Mouse (Mus musculus) limb, embryonic 14.5 days (tissue): Measurements from ENCODE around the gene Rai14. TPM values are rescaled to one million over a fixed set of nuclear protein-coding genes. Genes with fewer than 3 reads are reported as not detected.
A peak's percentile ranks its signal among the peaks of the same experiment; 100 is the strongest.

Source experiments
- ATAC-seq: fragments of 200-750 bp; cut with Nextera tagmentation; 2 replicates; pipeline ENCODE4 v1.8.0; 2017; ENCODE audit warnings: low read depth, moderate number of reproducible peaks, moderate TSS enrichment; ENCODE audit not compliant: low FRiP score
- DNase-seq: peaks from one replicate; pipeline ENCODE4 v3.0.0-alpha.2; 2015; ENCODE audit warnings: low spot score
- H3K27ac ChIP-seq: fragments of 300-500 bp; sonication (generic); replicated peaks from 2 replicates; pipeline ENCODE4 v1.5.1; 2014; ENCODE audit warnings: low read depth, mild to moderate bottlenecking, low read length, moderate library complexity, mixed read lengths
- H3K27me3 ChIP-seq: fragments of 300-500 bp; sonication (generic); 2 replicates; pipeline ENCODE4 v1.6.1; 2014; ENCODE audit warnings: low read length, mixed read lengths; ENCODE audit not compliant: control insufficient read depth, insufficient read depth
- H3K36me3 ChIP-seq: fragments of 300-500 bp; sonication (generic); 2 replicates; pipeline ENCODE4 v1.6.1; 2014; ENCODE audit warnings: mild to moderate bottlenecking, low read length, moderate library complexity, mixed read lengths; ENCODE audit not compliant: control insufficient read depth, insufficient read depth
- H3K4me1 ChIP-seq: fragments of 300-500 bp; sonication (generic); 2 replicates; pipeline ENCODE4 v1.6.1; 2014; ENCODE audit warnings: antibody characterized with exemption, low read length, mixed read lengths; ENCODE audit not compliant: control insufficient read depth, insufficient read depth
- H3K4me2 ChIP-seq: fragments of 300-500 bp; sonication (generic); replicated peaks from 2 replicates; pipeline ENCODE4 v1.6.1; 2014; ENCODE audit warnings: low read depth, mild to moderate bottlenecking, low read length, moderate library complexity; ENCODE audit not compliant: severe bottlenecking
- H3K4me3 ChIP-seq: fragments of 300-500 bp; sonication (generic); replicated peaks from 2 replicates; pipeline ENCODE4 v1.5.1; 2014; ENCODE audit warnings: low read length
- H3K9ac ChIP-seq: fragments of 300-500 bp; sonication (generic); 2 replicates; pipeline ENCODE4 v1.6.1; 2014; ENCODE audit warnings: mild to moderate bottlenecking, low read depth, low read length, moderate library complexity; ENCODE audit not compliant: severe bottlenecking
- H3K9me3 ChIP-seq: fragments of 300-500 bp; sonication (generic); 2 replicates; pipeline ENCODE4 v1.6.1; 2016; ENCODE audit warnings: low read length; ENCODE audit not compliant: control insufficient read depth
- POLR2A ChIP-seq: fragments of 200-500 bp; IDR thresholded peaks from 2 replicates; pipeline ENCODE4 v1.8.0; 2012; ENCODE audit warnings: inconsistent platforms, mild to moderate bottlenecking, moderate library complexity, borderline replicate concordance; ENCODE audit not compliant: insufficient read depth, insufficient read length; ENCODE audit errors: extremely low read depth
- WGBS: fragments of 180-500 bp; shearing (Covaris S2); extraction: QIAGEN DNeasy Blood & Tissue Kit; methylation state at CpG from one replicate; pipeline ENCODE4 v1.1.7; 2014; 5-methylcytosine and 5-hydroxymethylcytosine counted together
- polyA plus RNA-seq, 2 experiments: library from polyadenylated mRNA; depleted of rRNA in 1 of 2; stranded (reverse) in 1 of 2; unstranded in 1 of 2; fragments of >200 nt; fragmentation: Nextera tagmentation in 1 of 2; extraction: Ambion mirVana in 1 of 2; gene quantifications; 2 replicates each; pipeline versions ENCODE4 v1.2.1 to v1.2.3; 2012 to 2014

Gene Rai14
- polyA plus RNA-seq, 2 experiments: 44.6 to 57.2 TPM

GRCm38 (mm10) chr15:10711231-10711630 is 3.2 kb downstream of the Rai14 start:
- Histone ChIP-seq H3K9me3 (no peaks in the 10 kb centered on the region), H3K4me2 (0 out of 2 replicates have a peak overlapping the region, but pooled peaks have one; percentile 87), H3K36me3 (peaks cover 11% of the 10 kb centered on the region), H3K27ac (no peak overlapping the region), H3K27me3 (no peaks in the 10 kb centered on the region), H3K4me3 (no peak overlapping the region), H3K4me1 (peaks cover 20% of the 10 kb centered on the region), H3K9ac (no peak overlapping the region)
- ATAC-seq (no peak), DNase-seq (no peak)
- 73% methylated on average over 6 of the region's 6 CpGs for WGBS
- no peak for TF ChIP-seq POLR2A

DNA sequence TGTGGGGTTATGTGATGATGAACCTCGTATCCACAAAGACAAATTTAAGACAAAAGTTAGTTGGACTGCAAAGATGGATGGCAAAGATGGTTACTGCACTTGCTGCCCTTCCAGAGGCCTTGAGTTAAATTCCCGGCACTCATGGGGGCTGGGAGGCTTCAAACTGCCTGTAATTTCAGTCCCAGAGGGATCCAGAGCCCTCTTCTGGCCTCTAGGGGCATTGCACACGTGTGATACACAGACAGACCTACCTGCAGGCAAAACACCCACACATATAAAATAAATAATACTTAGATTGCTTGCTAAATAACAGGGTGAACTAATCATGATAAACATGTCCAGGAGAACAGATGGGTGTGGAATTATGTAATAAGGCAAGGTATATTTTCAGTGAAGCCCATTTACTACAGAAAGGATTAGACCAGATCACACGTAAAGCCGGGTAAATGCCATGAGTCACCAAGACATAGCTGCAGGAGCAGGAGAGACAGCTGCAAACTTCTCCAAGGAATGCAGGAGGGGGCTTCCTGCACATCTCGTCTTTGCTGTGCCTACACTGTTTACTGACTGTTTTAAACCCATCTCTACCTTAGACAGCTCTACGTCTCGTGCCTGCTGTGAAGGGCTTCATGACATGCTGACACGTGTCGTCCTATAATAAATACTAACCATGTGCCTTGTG is 5.7 kb downstream of the Rai14 start:
- no peak overlapping the region for H3K4me2 ChIP-seq
- H3K9me3 ChIP-seq: no peaks in the 10 kb centered on the region
- 83% methylated on average over 10 of the region's 10 CpGs for WGBS
- H3K27ac ChIP-seq: no peak overlapping the region
- no peaks in the 10 kb centered on the region for H3K27me3 ChIP-seq
- peaks cover 22% of the 10 kb centered on the region for H3K4me1 ChIP-seq
- ATAC-seq (no peak), DNase-seq (no peak)
- no peak overlapping the region for H3K9ac ChIP-seq
- no peak for TF ChIP-seq POLR2A
- H3K36me3 ChIP-seq: peaks cover 11% of the 10 kb centered on the region
- H3K4me3 ChIP-seq: no peak overlapping the region

- Histone ChIP-seq H3K36me3 (peaks cover 11% of the 10 kb centered on the region), H3K9ac (no peak overlapping the region), H3K27ac (no peak overlapping the region), H3K9me3 (no peaks in the 10 kb centered on the region), H3K4me3 (no peak overlapping the region), H3K27me3 (no peaks in the 10 kb centered on the region), H3K4me1 (peaks cover 20% of the 10 kb centered on the region), H3K4me2 (no peak overlapping the region)
- no peak for TF ChIP-seq POLR2A
- 96% methylated on average over 6 of the region's 6 CpGs for WGBS
- no peak for ATAC-seq
- DNase-seq: no peak
These were observed 7.3 kb downstream of the Rai14 start for GRCm38 (mm10) chr15:10707109-10707508.

- Histone ChIP-seq H3K4me3 (no peak overlapping the region), H3K9me3 (no peaks in the 10 kb centered on the region), H3K36me3 (peaks cover 12% of the 10 kb centered on the region), H3K4me2 (no peak overlapping the region), H3K9ac (no peak overlapping the region), H3K27ac (no peak overlapping the region), H3K27me3 (no peaks in the 10 kb centered on the region), H3K4me1 (peaks cover 20% of the 10 kb centered on the region)
- 74% methylated on average over 8 of the region's 8 CpGs for WGBS
- DNase-seq (no peak), ATAC-seq (no peak)
- no peak for TF ChIP-seq POLR2A
These were observed 8.0 kb downstream of the Rai14 start for GRCm38 (mm10) chr15:10706414-10706813.

- ATAC-seq: no peak
- Histone ChIP-seq H3K9me3 (no peaks in the 10 kb centered on the region), H3K4me2 (no peak overlapping the region), H3K36me3 (peaks cover 18% of the 10 kb centered on the region), H3K4me3 (no peak overlapping the region), H3K9ac (no peak overlapping the region), H3K4me1 (peaks cover 21% of the 10 kb centered on the region), H3K27ac (no peak overlapping the region), H3K27me3 (no peaks in the 10 kb centered on the region)
- no peak for DNase-seq
- no peak for TF ChIP-seq POLR2A
- 68% methylated on average over 5 of the region's 5 CpGs for WGBS
These were observed 8.7 kb downstream of the Rai14 start for GRCm38 (mm10) chr15:10705752-10706151.
